Mouse (Mus musculus): ENCODE measurements around the gene Tmem206. TPM values are rescaled to one million over a fixed set of nuclear protein-coding genes. Genes with fewer than 3 reads are reported as not detected.

The Tmem206 gene
- total RNA-seq, 1 experiment, result 9.9 TPM

DNA sequence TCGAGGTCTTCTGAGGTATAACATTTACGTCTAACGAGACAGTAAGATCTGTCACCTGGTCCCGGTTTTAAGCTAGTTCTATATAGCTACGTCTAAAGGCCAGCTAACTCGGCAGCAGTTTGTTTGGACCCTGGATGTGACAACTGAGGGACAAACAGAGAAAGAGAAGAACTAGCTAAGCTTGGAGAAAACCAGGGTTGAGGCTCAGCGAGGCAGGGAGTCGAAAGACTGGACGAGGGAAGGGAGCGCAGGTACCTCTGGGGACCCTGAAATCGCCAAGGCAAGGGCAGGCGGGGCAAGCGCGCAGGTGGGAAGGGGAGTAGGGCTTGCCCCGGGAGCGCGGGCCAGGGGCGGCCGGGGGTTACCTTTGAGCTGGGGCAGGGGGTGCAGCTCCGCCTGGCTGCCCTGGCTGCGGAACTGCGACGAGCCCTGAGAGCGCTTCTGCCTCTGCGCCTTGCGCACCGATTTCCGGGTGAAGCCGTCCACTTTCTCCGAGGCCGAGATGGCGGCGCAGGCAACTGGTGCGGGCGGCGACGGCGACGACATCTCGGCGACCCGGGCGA lies 70.2 kb downstream of the Tmem206 start:
- no peak for TF ChIP-seq CHD2 (IDR thresholded peaks at IDR 0.05; ENCODE audit: low read depth, low read length)
- no peak for TF ChIP-seq HCFC1 (IDR thresholded peaks at IDR 0.05; ENCODE audit: borderline replicate concordance, insufficient read depth, low read length)
- TF ChIP-seq ZNF384 (IDR thresholded peaks at IDR 0.05; ENCODE audit: low read depth, low read length), result no peak
- TF ChIP-seq ZC3H11A (IDR thresholded peaks at IDR 0.05; ENCODE audit: borderline replicate concordance, low read depth, low read length), result no peak
- TF ChIP-seq MAFK (IDR thresholded peaks at IDR 0.05; ENCODE audit: insufficient read depth, low read depth, low read length), result no peak
- Histone ChIP-seq H3K27ac (ENCODE audit: insufficient read depth, low read depth, low read length, poor library complexity, severe bottlenecking) (peak overlapping the region; percentile 68), H3K4me1 (ENCODE audit: control insufficient read depth in 2 of 2, insufficient read depth in 2 of 2, low read length in 2 of 2, poor library complexity in 1 of 2) (peaks cover 0 to 2% of the 10 kb centered on the region in 2 experiments; a peak in 1 of 4 replicates), H3K36me3 (ENCODE audit: control insufficient read depth, insufficient read depth, low read length, poor library complexity, severe bottlenecking) (no peaks in the 10 kb centered on the region), H3K9me3 (ENCODE audit: control insufficient read depth, insufficient read depth, low read depth, low read length) (no peaks in the 10 kb centered on the region), H3K9ac (ENCODE audit: insufficient read depth, low read depth, low read length, poor library complexity, severe bottlenecking) (peak overlapping the region; percentile 71), H3K4me3 (ENCODE audit: insufficient read depth in 1 of 2, low read depth in 1 of 2, low read length in 2 of 2, poor library complexity in 1 of 2, severe bottlenecking in 1 of 2) (peak overlapping the region; percentile 68 to 75)
- peak; percentile 55 for DNase-seq (ENCODE audit: low read depth, low spot score)
- in situ Hi-C loops (cut with MboI; ENCODE audit: low sequenced_read_pairs in 2 of 2, unreplicated experiment in 2 of 2), result no loop called here

DNA sequence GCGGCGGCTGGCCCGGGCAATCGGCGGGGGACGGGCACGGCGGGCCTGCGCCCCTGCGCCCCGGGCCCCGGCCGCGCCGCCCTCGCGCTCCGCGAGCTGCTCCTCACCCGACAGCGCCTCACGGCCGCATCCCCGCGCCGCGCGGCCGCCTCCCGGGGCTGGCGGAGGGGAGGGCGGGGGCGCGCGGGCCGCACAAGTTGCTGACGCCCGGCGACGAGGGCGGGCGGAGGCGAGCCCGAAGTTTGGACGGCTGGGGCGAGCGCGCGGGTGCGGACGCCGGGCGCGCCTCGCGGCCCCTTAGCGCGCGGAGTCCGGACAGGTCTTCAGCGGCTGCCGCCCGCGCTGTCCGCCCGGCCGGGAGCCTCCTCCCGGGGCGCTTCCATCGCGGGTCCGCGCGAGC lies 70.7 kb downstream of the Tmem206 start:
- Histone ChIP-seq H3K27ac (ENCODE audit: insufficient read depth, low read depth, low read length, poor library complexity, severe bottlenecking) (peak overlapping the region; percentile 68), H3K9me3 (ENCODE audit: control insufficient read depth, insufficient read depth, low read depth, low read length) (no peaks in the 10 kb centered on the region), H3K4me1 (ENCODE audit: control insufficient read depth in 2 of 2, insufficient read depth in 2 of 2, low read length in 2 of 2, poor library complexity in 1 of 2) (peaks cover 0 to 2% of the 10 kb centered on the region in 2 experiments; a peak in 1 of 4 replicates), H3K36me3 (ENCODE audit: control insufficient read depth, insufficient read depth, low read length, poor library complexity, severe bottlenecking) (no peaks in the 10 kb centered on the region), H3K4me3 (ENCODE audit: insufficient read depth in 1 of 2, low read depth in 1 of 2, low read length in 2 of 2, poor library complexity in 1 of 2, severe bottlenecking in 1 of 2) (peak overlapping the region; percentile 75 to 96), H3K9ac (ENCODE audit: insufficient read depth, low read depth, low read length, poor library complexity, severe bottlenecking) (peak overlapping the region; percentile 71)
- in situ Hi-C loops (cut with MboI; ENCODE audit: low sequenced_read_pairs in 2 of 2, unreplicated experiment in 2 of 2), result no loop called here
- TF ChIP-seq HCFC1 (IDR thresholded peaks at IDR 0.05; ENCODE audit: borderline replicate concordance, insufficient read depth, low read length) (no peak; the same call in 1 of the 2 replicates), MAFK (IDR thresholded peaks at IDR 0.05; ENCODE audit: insufficient read depth, low read depth, low read length) (no peak), ZNF384 (IDR thresholded peaks at IDR 0.05; ENCODE audit: low read depth, low read length) (no peak), CHD2 (IDR thresholded peaks at IDR 0.05; ENCODE audit: low read depth, low read length) (no peak), ZC3H11A (IDR thresholded peaks at IDR 0.05; ENCODE audit: borderline replicate concordance, low read depth, low read length) (no peak)
- DNase-seq (ENCODE audit: low read depth, low spot score), result peak; percentile 43

DNA sequence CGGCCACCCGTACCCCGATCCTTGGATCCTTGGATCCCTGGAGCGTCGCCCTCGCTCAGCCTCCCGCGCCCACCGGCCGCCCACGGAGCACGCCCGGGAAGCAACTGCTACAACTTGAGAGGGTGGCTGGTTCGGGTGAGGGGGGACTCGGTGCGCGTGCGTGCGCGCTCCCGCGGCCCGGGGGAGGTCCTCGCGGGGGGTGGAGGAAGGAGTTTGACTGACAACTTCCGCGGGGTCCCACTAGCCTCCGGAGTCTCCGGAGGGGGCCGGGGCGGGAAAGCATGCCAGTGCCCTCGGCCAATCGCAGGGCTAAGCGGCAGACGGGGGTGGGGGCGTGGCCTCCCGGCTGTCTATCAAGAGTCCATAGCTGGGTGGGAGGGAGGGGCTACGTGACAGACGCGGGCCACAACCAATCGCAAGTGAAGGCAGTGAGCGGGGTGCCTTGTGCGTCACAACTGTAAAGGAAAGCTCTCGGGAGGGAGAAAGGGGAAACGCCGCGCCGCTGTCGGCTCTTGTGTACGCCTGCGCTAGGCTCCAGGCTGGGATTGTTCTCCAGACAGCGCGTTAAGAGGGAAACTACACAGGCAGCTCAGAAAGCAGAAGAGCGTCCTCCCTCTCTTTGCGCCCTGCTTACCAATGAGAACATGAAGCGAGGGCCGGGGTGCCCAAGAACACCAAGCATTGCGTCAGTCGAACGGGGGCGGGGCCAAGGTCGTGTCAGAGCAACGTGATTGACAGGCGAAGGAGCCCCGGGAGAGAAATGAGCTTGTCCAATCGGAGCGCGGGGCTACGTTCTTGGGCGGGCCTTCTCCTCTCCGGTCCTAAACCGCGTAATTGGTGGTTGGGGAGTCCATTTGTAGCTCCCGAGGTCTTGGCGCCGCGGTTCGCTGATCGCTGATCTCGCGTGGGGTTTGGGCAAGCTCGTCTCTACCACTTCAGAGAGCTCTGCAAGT lies 71.5 kb downstream of the Tmem206 start:
- peaks cover 0 to 2% of the 10 kb centered on the region in 2 experiments; a peak in 1 of 4 replicates for H3K4me1 ChIP-seq (ENCODE audit: control insufficient read depth in 2 of 2, insufficient read depth in 2 of 2, low read length in 2 of 2, poor library complexity in 1 of 2)

More for the DNA sequence above, 71.5 kb downstream of the Tmem206 start:
- Histone ChIP-seq H3K9me3 (ENCODE audit: control insufficient read depth, insufficient read depth, low read depth, low read length) (no peaks in the 10 kb centered on the region), H3K36me3 (ENCODE audit: control insufficient read depth, insufficient read depth, low read length, poor library complexity, severe bottlenecking) (no peaks in the 10 kb centered on the region), H3K9ac (ENCODE audit: insufficient read depth, low read depth, low read length, poor library complexity, severe bottlenecking) (peak overlapping the region; percentile 98), H3K4me3 (ENCODE audit: insufficient read depth in 1 of 2, low read depth in 1 of 2, low read length in 2 of 2, poor library complexity in 1 of 2, severe bottlenecking in 1 of 2) (peak overlapping the region; percentile 96 to 98), H3K27ac (ENCODE audit: insufficient read depth, low read depth, low read length, poor library complexity, severe bottlenecking) (peak overlapping the region; percentile 98)
- TF ChIP-seq ZC3H11A (IDR thresholded peaks at IDR 0.05; ENCODE audit: borderline replicate concordance, low read depth, low read length), result no peak
- no peak for TF ChIP-seq ZNF384 (IDR thresholded peaks at IDR 0.05; ENCODE audit: low read depth, low read length)
- TF ChIP-seq MAFK (IDR thresholded peaks at IDR 0.05; ENCODE audit: insufficient read depth, low read depth, low read length), result no peak
- TF ChIP-seq CHD2 (IDR thresholded peaks at IDR 0.05; ENCODE audit: low read depth, low read length), result peak; percentile 66; the same call in 1 of the 2 replicates
- TF ChIP-seq HCFC1 (IDR thresholded peaks at IDR 0.05; ENCODE audit: borderline replicate concordance, insufficient read depth, low read length), result peak; percentile 42; the same call in 1 of the 2 replicates
- in situ Hi-C loops (cut with MboI; ENCODE audit: low sequenced_read_pairs in 2 of 2, unreplicated experiment in 2 of 2), result no loop called here
- DNase-seq (ENCODE audit: low read depth, low spot score), result peak; percentile 98

Other genes with a start within 250 kb of the Tmem206 start
- gene Batf3, start 228.1 kb upstream of the Tmem206 start, total RNA-seq (2012; rRNA removed), result 1.2 and 2.8 TPM in 2 replicates
- not detected in 2 replicates for gene Fam71a, start 161.1 kb upstream of the Tmem206 start, total RNA-seq (2012; rRNA removed)
- 5.1 and 8.0 TPM in 2 replicates for gene Atf3, start 107.9 kb upstream of the Tmem206 start, total RNA-seq (2012; rRNA removed)
- 31.2 and 50.1 TPM in 2 replicates for gene Nenf, start 7.7 kb upstream of the Tmem206 start, total RNA-seq (2012; rRNA removed)
- 47.3 and 47.5 TPM in 2 replicates for gene Ppp2r5a, start 77.4 kb downstream of the Tmem206 start, total RNA-seq (2012; rRNA removed)
- gene Dtl, start 249.6 kb downstream of the Tmem206 start, total RNA-seq (2012; rRNA removed), result 43.6 and 45.6 TPM in 2 replicates
- gene Ints7, start 249.7 kb downstream of the Tmem206 start, total RNA-seq (2012; rRNA removed), result 32.1 and 33.1 TPM in 2 replicates